Mouse (Mus musculus) embryonic fibroblast, embryonic 13.5 days (primary cell): Measurements from ENCODE around the gene Keap1.
A peak's percentile ranks its signal among the peaks of the same experiment; 100 is the strongest.

Experiments
- CTCF ChIP-seq: IDR thresholded peaks from 2 replicates; pipeline ENCODE4 v1.5.1; 2011; ENCODE audit warnings: mild to moderate bottlenecking, control low read depth, low read length, moderate library complexity, borderline replicate concordance; ENCODE audit not compliant: insufficient read depth
- POLR2A ChIP-seq: IDR thresholded peaks from 2 replicates; pipeline ENCODE4 v1.6.1; 2011; ENCODE audit warnings: low read depth, mild to moderate bottlenecking, control low read depth, low read length, moderate library complexity

- TF ChIP-seq CTCF (no peak), POLR2A (peak; percentile 96)
Measured at GRCm38 (mm10) chr9:21287571-21288402, 48.6 kb upstream of the Keap1 start, which contains the start of gene Kri1.
